Mouse (Mus musculus) liver, embryonic 14.5 days (tissue): Measurements from ENCODE around the gene Cdc14b.

Experiments used
- CTCF ChIP-seq: IDR thresholded peaks from 2 replicates; pipeline ENCODE4 v1.5.1; 2016; ENCODE audit warnings: antibody characterized with exemption, low read depth, control low read depth
- EP300 ChIP-seq: IDR thresholded peaks from 2 replicates; pipeline ENCODE4 v1.6.1; 2016; ENCODE audit warnings: antibody characterized with exemption, low read depth

DNA sequence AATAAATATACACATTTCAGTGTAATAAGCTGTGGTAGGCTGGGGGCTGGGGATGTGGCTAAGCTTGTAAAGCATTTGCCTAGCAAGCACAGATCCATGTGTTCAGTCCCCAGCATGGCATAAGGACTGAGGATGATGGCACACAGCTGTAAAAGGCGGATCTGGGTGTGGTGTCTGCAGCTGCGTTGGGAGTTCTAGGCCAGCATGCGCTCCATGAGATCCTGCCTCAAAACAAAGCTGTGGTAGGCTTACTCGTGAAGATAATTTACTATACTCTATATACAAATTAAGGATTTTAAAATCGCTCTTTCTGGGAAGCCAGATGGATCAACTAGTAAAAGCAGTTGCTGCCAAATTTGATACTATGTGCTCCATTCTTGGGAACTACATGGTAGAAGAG, 60.2 kb downstream of the Cdc14b start:
- TF ChIP-seq EP300, result no peak
- no peak for TF ChIP-seq CTCF
